Mouse (Mus musculus): ENCODE results near the gene Gm1140. TPM values are rescaled to one million over a fixed set of nuclear protein-coding genes. Genes with fewer than 3 reads are reported as not detected.
"Not testable (repeated sequence)": the region's sequence is repeated elsewhere in the genome, so short reads cannot be mapped to it uniquely, and the experiment has no call there.

Gm1140 gene
- polyA plus RNA-seq (2014; fragmentation: Nextera tagmentation; extraction: Ambion mirVana), result not detected in 2 replicates

DNA sequence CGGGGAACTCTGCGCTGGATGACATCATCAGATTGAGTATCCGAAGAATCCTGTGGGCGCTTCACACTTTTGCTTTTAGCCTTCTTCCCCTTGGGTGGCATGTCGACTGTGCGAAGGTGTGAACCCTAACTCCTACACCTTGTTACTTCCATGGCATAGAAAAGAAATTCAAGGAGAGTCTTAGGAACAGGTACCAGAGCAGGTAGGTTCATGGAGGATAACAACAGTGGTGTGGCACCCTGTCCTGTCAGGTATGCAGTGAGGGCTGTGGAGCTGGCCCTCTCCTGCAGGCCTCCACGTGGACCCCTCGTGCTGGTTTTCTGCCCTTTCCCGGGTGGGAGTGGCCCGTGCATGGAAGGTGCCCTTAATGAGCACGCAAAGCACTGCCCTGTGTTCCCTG is at the start of gene Gm1140:
Gene Gm1140, minus strand, starts transcription at position 101 of the 400 bp plus-strand sequence.
- not testable (repeated sequence) for H3K36me3 ChIP-seq (ENCODE audit: control insufficient read depth, insufficient read depth, low read length); H3K4me3 ChIP-seq (ENCODE audit: low read depth, low read length); H3K27me3 ChIP-seq (ENCODE audit: control insufficient read depth, insufficient read depth, low read length); H3K9me3 ChIP-seq (ENCODE audit: control insufficient read depth, low read depth, low read length); H3K27ac ChIP-seq (ENCODE audit: low read length); H3K4me2 ChIP-seq (replicated peaks; ENCODE audit: low read depth, low read length); H3K4me1 ChIP-seq (ENCODE audit: control insufficient read depth, insufficient read depth, low read length); ATAC-seq (ENCODE audit: insufficient number of reproducible peaks, insufficient read depth, low FRiP score, low read depth); H3K9ac ChIP-seq (replicated peaks; ENCODE audit: low read depth, low read length)
- 81% methylated on average over 5 of the region's 11 CpGs for WGBS

GRCm38 (mm10) chrX:67695398-67695797 is 2.0 kb upstream of the Gm1140 start, which contains the start of gene Gm14692:
Gene Gm14692, plus strand, starts transcription at chrX:67695698.
- not testable (repeated sequence) for ATAC-seq (ENCODE audit: insufficient number of reproducible peaks, insufficient read depth, low FRiP score, low read depth); H3K9me3 ChIP-seq (ENCODE audit: control insufficient read depth, low read depth, low read length); H3K27me3 ChIP-seq (ENCODE audit: control insufficient read depth, insufficient read depth, low read length); H3K9ac ChIP-seq (replicated peaks; ENCODE audit: low read depth, low read length); H3K27ac ChIP-seq (ENCODE audit: low read length); H3K4me2 ChIP-seq (replicated peaks; ENCODE audit: low read depth, low read length); H3K36me3 ChIP-seq (ENCODE audit: control insufficient read depth, insufficient read depth, low read length); H3K4me1 ChIP-seq (ENCODE audit: control insufficient read depth, insufficient read depth, low read length); H3K4me3 ChIP-seq (ENCODE audit: low read depth, low read length)
- 88% methylated on average over 1 of the region's 10 CpGs for WGBS

Other genes with a start within 250 kb of the Gm1140 start
- gene Gm14692, start 2.1 kb upstream of the Gm1140 start, polyA plus RNA-seq (2014; fragmentation: Nextera tagmentation; extraction: Ambion mirVana), result not detected in 2 replicates
- gene 4933436I01Rik, start 227.9 kb upstream of the Gm1140 start, polyA plus RNA-seq (2014; fragmentation: Nextera tagmentation; extraction: Ambion mirVana), result not detected in 2 replicates

Measured in stomach, embryonic 14.5 days (tissue).